Mouse (Mus musculus): ENCODE results near the gene Hoxb6. TPM values are rescaled to one million over a fixed set of nuclear protein-coding genes. Genes with fewer than 3 reads are reported as not detected.

Gene Hoxb6
- 5.6 and 8.3 TPM in 2 replicates for polyA plus RNA-seq (2015; fragmentation: Nextera tagmentation; extraction: Ambion mirVana)

- H3K9ac ChIP-seq (ENCODE audit: low read length), result peak within 1 kb of the TSS; percentile 55
- H3K4me3 ChIP-seq (replicated peaks; ENCODE audit: low read length), result peak within 1 kb of the TSS; percentile 44
- H3K4me2 ChIP-seq (ENCODE audit: low read depth, low read length), result peak within 1 kb of the TSS; percentile 50
- 15% methylated on average over 22 of the region's 22 CpGs for WGBS
- peaks cover 74% of the 10 kb centered on the region for H3K27me3 ChIP-seq (ENCODE audit: control insufficient read depth, insufficient read depth, low read length)
- H3K27ac ChIP-seq (ENCODE audit: low read length), result peak within 1 kb of the TSS; percentile 88
- no peak for ATAC-seq (ENCODE audit: insufficient read depth, low FRiP score)
- H3K36me3 ChIP-seq (ENCODE audit: control insufficient read depth, insufficient read depth, low read length), result no peaks in the 10 kb centered on the region
- no peaks in the 10 kb centered on the region for H3K9me3 ChIP-seq (replicated peaks; ENCODE audit: control insufficient read depth, low read length)
- peaks cover 11% of the 10 kb centered on the region for H3K4me1 ChIP-seq (ENCODE audit: control insufficient read depth, insufficient read depth, low read length)
Observed at GRCm38 (mm10) chr11:96291681-96292564, at the start of gene Hoxb6. TSS of gene Hoxb6 (plus strand) at chr11:96292476.

GRCm38 (mm10) chr11:96250901-96251300 lies 41.4 kb upstream of the Hoxb6 start:
- Histone ChIP-seq H3K9me3 (replicated peaks; ENCODE audit: control insufficient read depth, low read length) (no peaks in the 10 kb centered on the region), H3K36me3 (ENCODE audit: control insufficient read depth, insufficient read depth, low read length) (no peaks in the 10 kb centered on the region), H3K4me3 (replicated peaks; ENCODE audit: low read length) (no peak overlapping the region), H3K4me1 (ENCODE audit: control insufficient read depth, insufficient read depth, low read length) (no peaks in the 10 kb centered on the region), H3K27me3 (ENCODE audit: control insufficient read depth, insufficient read depth, low read length) (peaks cover 72% of the 10 kb centered on the region), H3K9ac (ENCODE audit: low read length) (no peak overlapping the region), H3K27ac (ENCODE audit: low read length) (no peak overlapping the region), H3K4me2 (ENCODE audit: low read depth, low read length) (no peak overlapping the region)
- 3% methylated on average over 14 of the region's 14 CpGs for WGBS
- no peak for ATAC-seq (ENCODE audit: insufficient read depth, low FRiP score)

- no peak for ATAC-seq (ENCODE audit: insufficient read depth, low FRiP score)
- H3K4me3 ChIP-seq (replicated peaks; ENCODE audit: low read length), result 0 out of 2 replicates have a peak overlapping the region, but pooled peaks have one; percentile 6
- no peak overlapping the region for H3K9ac ChIP-seq (ENCODE audit: low read length)
- no peaks in the 10 kb centered on the region for H3K9me3 ChIP-seq (replicated peaks; ENCODE audit: control insufficient read depth, low read length)
- H3K4me1 ChIP-seq (ENCODE audit: control insufficient read depth, insufficient read depth, low read length), result no peaks in the 10 kb centered on the region
- H3K27ac ChIP-seq (ENCODE audit: low read length), result no peak overlapping the region
- no peaks in the 10 kb centered on the region for H3K36me3 ChIP-seq (ENCODE audit: control insufficient read depth, insufficient read depth, low read length)
- WGBS, result 2% methylated on average over 46 of the region's 46 CpGs
- no peak overlapping the region for H3K4me2 ChIP-seq (ENCODE audit: low read depth, low read length)
- peaks cover 74% of the 10 kb centered on the region for H3K27me3 ChIP-seq (ENCODE audit: control insufficient read depth, insufficient read depth, low read length)
Observed at GRCm38 (mm10) chr11:96251480-96252031, 40.7 kb upstream of the Hoxb6 start.

- 5% methylated on average over 12 of the region's 12 CpGs for WGBS
- H3K27ac ChIP-seq (ENCODE audit: low read length), result no peak overlapping the region
- H3K4me3 ChIP-seq (replicated peaks; ENCODE audit: low read length), result no peak overlapping the region
- no peak for ATAC-seq (ENCODE audit: insufficient read depth, low FRiP score)
- H3K27me3 ChIP-seq (ENCODE audit: control insufficient read depth, insufficient read depth, low read length), result peaks cover 83% of the 10 kb centered on the region
- no peaks in the 10 kb centered on the region for H3K36me3 ChIP-seq (ENCODE audit: control insufficient read depth, insufficient read depth, low read length)
- no peak overlapping the region for H3K4me2 ChIP-seq (ENCODE audit: low read depth, low read length)
- no peaks in the 10 kb centered on the region for H3K4me1 ChIP-seq (ENCODE audit: control insufficient read depth, insufficient read depth, low read length)
- no peaks in the 10 kb centered on the region for H3K9me3 ChIP-seq (replicated peaks; ENCODE audit: control insufficient read depth, low read length)
- H3K9ac ChIP-seq (ENCODE audit: low read length), result no peak overlapping the region
Observed at GRCm38 (mm10) chr11:96252541-96253120, 39.6 kb upstream of the Hoxb6 start.

GRCm38 (mm10) chr11:96254221-96254620 lies 38.1 kb upstream of the Hoxb6 start:
- Histone ChIP-seq H3K9ac (ENCODE audit: low read length) (no peak overlapping the region), H3K27me3 (ENCODE audit: control insufficient read depth, insufficient read depth, low read length) (peaks cover 95% of the 10 kb centered on the region), H3K4me1 (ENCODE audit: control insufficient read depth, insufficient read depth, low read length) (no peaks in the 10 kb centered on the region), H3K9me3 (replicated peaks; ENCODE audit: control insufficient read depth, low read length) (no peaks in the 10 kb centered on the region), H3K4me2 (ENCODE audit: low read depth, low read length) (no peak overlapping the region), H3K4me3 (replicated peaks; ENCODE audit: low read length) (no peak overlapping the region), H3K36me3 (ENCODE audit: control insufficient read depth, insufficient read depth, low read length) (no peaks in the 10 kb centered on the region), H3K27ac (ENCODE audit: low read length) (no peak overlapping the region)
- no peak for ATAC-seq (ENCODE audit: insufficient read depth, low FRiP score)
- WGBS, result under 1% methylated on average over 11 of the region's 11 CpGs

- no peaks in the 10 kb centered on the region for H3K9me3 ChIP-seq (replicated peaks; ENCODE audit: control insufficient read depth, low read length)
- no peak overlapping the region for H3K4me2 ChIP-seq (ENCODE audit: low read depth, low read length)
- ATAC-seq (ENCODE audit: insufficient read depth, low FRiP score), result no peak
- no peaks in the 10 kb centered on the region for H3K4me1 ChIP-seq (ENCODE audit: control insufficient read depth, insufficient read depth, low read length)
- H3K36me3 ChIP-seq (ENCODE audit: control insufficient read depth, insufficient read depth, low read length), result no peaks in the 10 kb centered on the region
- no peak overlapping the region for H3K4me3 ChIP-seq (replicated peaks; ENCODE audit: low read length)
- WGBS, result 2% methylated on average over 39 of the region's 39 CpGs
- H3K27ac ChIP-seq (ENCODE audit: low read length), result no peak overlapping the region
- H3K9ac ChIP-seq (ENCODE audit: low read length), result no peak overlapping the region
- H3K27me3 ChIP-seq (ENCODE audit: control insufficient read depth, insufficient read depth, low read length), result peaks cover 96% of the 10 kb centered on the region
Observed at GRCm38 (mm10) chr11:96255111-96255995, 36.9 kb upstream of the Hoxb6 start.

- no peak for ATAC-seq (ENCODE audit: insufficient read depth, low FRiP score)
- H3K4me3 ChIP-seq (replicated peaks; ENCODE audit: low read length), result no peak overlapping the region
- 2% methylated on average over 14 of the region's 14 CpGs for WGBS
- no peak overlapping the region for H3K27ac ChIP-seq (ENCODE audit: low read length)
- H3K9ac ChIP-seq (ENCODE audit: low read length), result no peak overlapping the region
- H3K27me3 ChIP-seq (ENCODE audit: control insufficient read depth, insufficient read depth, low read length), result peaks cover 96% of the 10 kb centered on the region
- no peak overlapping the region for H3K4me2 ChIP-seq (ENCODE audit: low read depth, low read length)
- H3K36me3 ChIP-seq (ENCODE audit: control insufficient read depth, insufficient read depth, low read length), result no peaks in the 10 kb centered on the region
- no peaks in the 10 kb centered on the region for H3K9me3 ChIP-seq (replicated peaks; ENCODE audit: control insufficient read depth, low read length)
- no peaks in the 10 kb centered on the region for H3K4me1 ChIP-seq (ENCODE audit: control insufficient read depth, insufficient read depth, low read length)
Observed at GRCm38 (mm10) chr11:96255996-96256445, 36.3 kb upstream of the Hoxb6 start.

GRCm38 (mm10) chr11:96257141-96257540 lies 35.1 kb upstream of the Hoxb6 start:
- no peak overlapping the region for H3K4me2 ChIP-seq (ENCODE audit: low read depth, low read length)
- H3K36me3 ChIP-seq (ENCODE audit: control insufficient read depth, insufficient read depth, low read length), result no peaks in the 10 kb centered on the region
- H3K27me3 ChIP-seq (ENCODE audit: control insufficient read depth, insufficient read depth, low read length), result peaks cover 95% of the 10 kb centered on the region
- no peak overlapping the region for H3K4me3 ChIP-seq (replicated peaks; ENCODE audit: low read length)
- H3K9me3 ChIP-seq (replicated peaks; ENCODE audit: control insufficient read depth, low read length), result no peaks in the 10 kb centered on the region
- no peak overlapping the region for H3K9ac ChIP-seq (ENCODE audit: low read length)
- no peaks in the 10 kb centered on the region for H3K4me1 ChIP-seq (ENCODE audit: control insufficient read depth, insufficient read depth, low read length)
- no peak overlapping the region for H3K27ac ChIP-seq (ENCODE audit: low read length)
- WGBS, result 22% methylated on average over 2 of the region's 2 CpGs
- ATAC-seq (ENCODE audit: insufficient read depth, low FRiP score), result no peak

Measured in stomach, embryonic 16.5 days (tissue).